Mouse (Mus musculus) embryo, embryonic 11 days (tissue): ENCODE data around the gene Haus3.

Source experiments
- DNase-seq: peaks from one replicate; pipeline ENCODE4 v3.0.0-alpha.2; 2015

Haus3 gene

DNA sequence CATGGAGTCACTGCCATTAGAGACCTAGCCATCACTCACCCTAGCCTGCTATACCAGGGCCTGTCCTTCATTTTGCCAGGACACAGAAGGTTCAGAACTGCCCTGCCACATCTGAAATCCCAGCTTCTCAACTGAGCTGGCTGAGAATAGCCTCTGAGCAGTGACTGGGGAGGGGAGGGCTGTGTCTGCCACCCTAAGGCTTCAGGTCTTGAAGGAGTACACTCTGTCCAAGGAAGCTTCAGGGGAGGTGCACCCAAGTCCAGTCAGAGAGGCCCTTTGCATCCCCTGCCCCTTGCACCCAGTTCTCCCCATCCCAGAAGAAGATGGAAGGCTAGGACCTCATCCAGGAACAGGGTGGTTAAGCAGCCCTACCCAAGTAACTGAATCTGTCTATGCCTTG, 16.5 kb upstream of the Haus3 start:
- DNase-seq: no peak

DNA sequence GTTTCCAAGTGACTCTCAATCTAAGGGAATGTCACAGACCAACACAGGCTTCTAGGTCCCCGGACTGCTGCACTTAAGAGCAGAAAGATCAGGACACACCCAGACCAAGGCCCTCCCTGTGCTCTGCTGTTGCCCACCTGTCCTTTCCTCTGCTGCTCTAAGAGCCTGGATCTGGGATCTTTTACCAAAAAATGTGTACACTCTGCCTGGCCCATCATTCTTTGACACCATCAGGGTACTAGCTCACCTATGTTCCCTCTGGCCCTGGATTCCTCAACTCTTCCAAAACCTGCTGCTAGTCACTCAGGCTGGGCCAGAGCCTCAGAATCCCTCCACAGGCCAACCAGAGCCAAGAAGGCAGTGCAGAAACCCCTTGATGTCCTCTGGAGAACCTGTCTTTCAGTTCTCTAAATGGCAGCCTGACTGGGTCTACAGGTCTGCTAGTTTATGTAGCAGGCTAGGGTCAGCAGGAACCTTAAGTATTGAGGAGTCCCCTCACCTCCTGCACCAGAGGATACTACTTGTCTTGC, 15.8 kb upstream of the Haus3 start:
- no peak for DNase-seq

DNA sequence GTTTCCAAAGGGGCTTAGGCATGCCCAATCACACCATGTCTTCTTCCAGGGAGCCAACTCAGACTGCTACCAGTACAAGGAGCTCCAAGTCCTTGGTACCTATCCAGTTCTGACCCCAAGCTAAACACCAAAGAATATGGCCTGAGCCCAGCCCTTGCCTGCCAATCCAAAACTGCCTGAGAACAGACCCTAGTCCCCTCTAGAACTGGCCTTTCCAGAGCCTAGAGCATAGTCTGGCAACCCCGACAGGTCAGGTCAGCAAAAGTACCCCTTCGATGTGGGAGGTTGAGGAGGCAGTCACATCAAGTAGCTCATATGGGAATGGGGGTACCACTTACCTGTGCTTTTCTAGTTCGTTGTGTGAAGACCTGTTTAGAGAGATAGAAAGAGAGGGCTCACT, 14.6 kb upstream of the Haus3 start:
- DNase-seq: no peak

DNA sequence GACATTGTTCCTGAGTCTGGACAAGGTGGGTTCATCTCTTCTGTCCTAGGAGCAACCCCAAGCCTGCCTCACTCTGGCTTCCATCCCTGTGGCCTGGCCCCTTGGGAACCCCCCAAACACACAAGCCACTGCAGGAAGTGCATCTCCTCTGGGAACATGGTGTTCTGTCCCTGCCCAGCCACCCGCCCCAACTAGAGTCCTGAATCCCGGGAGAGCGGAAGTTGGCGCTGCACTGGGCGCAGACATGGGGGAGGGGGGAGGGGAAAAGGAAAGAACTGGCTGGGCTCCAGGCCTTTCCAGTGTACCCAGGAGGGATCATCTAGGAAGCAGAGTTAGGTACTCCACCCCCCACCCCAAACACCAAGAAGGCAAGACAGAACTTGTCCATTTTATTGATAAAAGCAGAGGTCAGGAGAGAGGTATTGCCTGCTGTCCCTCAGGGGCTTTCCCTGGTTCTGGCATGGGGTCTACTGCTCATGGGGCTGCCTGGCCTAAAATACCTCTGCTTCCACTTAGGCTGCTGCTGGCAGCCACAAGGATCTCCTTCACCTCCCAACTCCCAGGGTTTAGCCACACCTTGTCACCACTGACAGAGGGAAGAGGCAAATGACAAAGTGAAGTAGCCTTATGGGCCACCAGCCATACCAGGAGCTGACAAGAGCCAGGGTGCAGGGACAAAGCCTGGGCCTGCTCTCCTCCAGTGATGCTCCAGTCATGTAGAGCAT, 14.0 kb upstream of the Haus3 start:
- DNase-seq: no peak

DNA sequence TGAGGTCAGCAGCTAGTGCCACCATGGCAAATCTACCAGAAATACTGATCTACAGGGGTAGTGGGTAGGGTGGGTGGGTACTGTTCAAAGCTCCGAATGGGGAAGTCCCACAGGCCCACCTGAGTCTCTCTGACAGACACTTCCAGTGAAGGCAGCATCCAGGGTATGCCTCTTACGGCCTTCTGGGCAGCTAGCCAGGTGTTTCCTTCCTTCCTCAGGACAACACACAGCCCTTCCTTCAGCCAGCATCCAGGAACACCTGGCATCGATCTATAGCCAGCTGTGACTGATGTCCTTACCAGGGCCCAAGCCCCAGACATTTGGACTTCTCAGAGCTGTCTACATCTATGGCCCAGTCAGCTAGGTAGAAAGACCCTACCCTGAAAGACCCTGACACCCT, 13.2 kb upstream of the Haus3 start:
- DNase-seq: no peak

DNA sequence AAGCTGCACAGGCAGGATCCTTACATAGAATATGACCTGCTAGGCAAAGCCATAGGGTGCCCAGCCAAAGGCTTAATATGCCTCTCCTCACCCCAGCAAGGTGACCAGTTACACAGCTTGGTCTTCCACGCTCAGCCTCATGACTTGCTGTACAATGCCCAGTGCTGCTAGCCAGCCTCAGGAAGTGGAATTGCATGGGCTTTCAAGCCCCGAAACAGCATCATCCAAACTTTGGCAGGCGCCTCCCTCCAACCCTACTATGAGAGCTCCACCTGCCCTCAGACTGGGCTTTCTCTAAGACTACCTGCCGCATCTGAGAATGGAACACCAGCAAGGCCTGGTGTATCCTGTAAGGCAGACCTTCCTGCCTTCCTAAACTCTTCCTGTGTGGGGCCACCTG, 8.5 kb upstream of the Haus3 start:
- no peak for DNase-seq

DNA sequence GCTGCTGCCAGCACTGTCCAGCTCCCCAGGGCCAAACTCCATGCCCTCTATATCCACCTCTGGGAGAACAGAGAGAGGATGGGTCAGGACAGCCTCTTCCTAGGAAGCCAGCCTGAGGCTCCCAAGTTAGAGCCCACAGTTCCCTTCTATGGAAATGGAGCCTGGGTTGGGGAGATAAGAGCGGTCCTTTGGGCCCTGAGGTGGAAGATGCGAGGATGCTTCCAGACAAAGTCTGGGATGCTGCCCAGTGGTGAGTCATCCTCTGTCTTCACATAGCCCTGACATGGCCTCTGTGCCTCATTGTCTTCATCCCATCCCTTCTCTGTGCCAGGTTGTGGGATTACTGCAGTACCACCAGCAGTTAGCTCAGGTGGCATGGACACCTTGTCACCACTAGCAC, 7.8 kb upstream of the Haus3 start:
- no peak for DNase-seq

DNA sequence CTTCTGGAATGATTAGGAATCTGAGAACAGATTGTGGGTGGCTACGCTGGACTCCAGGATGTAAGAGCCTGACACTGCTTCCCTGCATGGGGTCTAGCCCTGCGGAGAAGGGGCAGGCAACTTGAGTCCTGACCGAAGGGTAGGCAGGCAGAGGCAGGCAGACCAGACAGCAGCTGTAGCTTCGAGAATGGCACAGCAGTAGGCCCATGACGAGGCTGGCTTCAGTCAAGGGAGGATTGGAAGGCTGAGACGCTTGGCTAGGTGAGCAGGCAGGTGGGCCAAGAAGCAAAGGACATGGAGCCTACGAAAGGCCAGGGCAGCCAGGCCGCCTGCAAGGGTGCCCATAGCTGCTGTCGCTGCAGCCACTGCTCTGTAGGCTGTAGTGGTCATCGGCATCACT, 7.4 kb upstream of the Haus3 start:
- DNase-seq: no peak

DNA sequence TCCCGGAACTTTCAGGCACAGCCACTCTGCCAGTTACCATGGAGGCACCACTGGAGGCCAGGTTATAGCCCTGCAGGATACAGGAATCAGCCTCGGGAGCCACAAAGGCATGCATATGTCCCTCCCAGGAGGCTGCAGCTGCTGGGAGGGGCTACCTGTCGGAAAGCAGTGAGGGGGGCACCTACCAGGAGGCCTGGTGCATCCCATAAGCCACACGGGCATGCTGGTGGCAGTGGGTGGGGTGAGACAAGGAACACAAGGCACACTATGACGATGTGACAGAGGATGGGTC, 6.0 kb upstream of the Haus3 start:
- DNase-seq: no peak

DNA sequence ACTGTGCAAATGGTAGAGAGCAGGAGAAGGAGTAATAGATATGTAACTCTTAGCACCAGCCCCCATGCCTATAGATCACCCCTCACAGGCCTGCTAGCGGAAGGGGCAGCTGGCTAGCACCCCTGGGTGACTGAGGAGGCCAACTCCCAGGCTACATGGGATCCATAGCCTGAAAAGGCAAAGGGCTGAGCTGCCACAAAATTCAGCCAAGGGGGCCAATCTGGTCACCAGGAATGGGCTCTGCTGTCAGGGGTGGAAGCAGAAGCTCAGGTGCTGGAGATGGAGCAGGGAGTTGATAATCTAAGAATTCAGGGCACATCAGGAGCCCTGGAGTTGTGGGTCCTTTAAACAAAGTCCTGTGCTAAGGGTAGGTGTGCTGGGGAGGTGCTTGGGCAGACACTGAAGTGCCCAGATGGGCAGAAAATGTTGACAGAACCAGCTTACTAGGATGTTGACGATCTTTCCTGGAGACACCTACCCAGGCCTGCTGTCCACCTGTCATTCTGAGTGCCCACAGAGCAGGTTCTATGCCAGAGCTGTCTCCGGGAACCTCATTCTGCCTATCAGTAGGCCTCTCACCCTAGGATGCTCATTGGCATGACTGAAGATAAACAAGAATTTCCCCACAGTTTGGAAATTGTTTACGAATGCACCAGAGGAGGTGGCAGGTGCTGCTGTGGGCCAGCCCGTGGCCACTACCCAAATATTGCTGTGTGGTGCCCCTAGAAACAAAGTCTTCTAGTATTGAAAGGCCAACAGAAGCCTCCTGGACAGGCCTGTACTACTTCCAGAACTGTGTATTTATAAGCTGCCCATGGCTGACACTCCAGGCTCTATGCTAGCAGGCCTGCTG, 5.4 kb upstream of the Haus3 start:
- no peak for DNase-seq

DNA sequence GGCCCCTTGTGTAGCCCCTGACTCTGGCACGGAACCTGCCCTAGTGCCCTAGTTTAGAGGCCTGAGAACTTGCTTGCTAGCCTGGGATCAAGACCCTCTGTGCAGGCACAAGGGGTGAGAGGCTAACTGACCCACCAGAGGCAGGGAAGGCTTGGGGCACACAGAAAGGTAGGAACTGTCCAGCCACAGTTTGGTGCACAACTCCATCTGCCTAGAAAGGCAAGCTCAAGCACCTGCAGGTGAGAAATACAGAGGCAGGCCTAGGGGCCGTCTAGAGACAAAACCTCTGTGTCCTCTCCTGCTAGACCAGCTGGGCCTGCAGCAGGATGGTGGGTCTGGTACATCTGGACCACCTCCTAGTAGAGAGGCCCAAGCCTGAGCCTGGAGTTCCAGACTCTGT, 4.7 kb upstream of the Haus3 start:
- DNase-seq: no peak

DNA sequence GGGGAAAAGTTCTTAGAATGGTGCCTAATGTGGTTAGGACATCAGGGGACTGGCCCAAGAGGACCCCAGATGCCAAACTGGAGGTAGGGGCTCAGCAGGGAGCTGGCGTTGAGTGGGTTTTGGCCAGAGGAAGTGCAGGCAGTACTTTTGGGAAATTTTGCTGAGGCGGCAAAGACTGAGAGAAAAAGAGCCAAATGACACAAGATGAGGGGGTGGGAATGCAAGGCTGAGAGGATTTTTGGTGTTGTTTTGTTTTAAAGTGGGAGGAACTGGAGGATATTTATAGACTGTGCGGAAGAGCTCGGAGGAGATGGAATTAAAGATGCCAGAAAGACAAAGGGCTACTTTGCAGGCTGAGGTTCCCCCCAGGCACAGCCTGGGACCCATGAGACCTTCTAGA, 1.4 kb upstream of the Haus3 start:
- no peak for DNase-seq

DNA sequence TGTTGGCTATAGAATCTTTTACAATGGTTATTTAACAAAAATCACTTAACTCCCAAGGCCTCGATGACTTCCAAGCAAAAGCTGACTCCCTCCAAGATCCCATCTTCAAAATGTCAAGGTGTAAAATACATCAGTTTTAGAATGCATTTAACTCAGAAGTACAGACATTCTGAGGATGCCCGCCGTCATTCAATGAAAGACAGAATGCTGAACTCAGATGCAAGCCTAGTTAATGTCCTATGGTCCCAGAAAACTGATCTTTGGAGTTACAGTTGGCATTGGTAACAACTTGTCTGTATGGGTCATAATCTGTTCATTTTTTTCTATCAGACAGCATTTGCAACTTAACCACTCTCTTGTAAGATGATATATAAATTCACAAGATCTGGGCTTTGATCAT, 627 bp upstream of the Haus3 start:
- DNase-seq: no peak

DNA sequence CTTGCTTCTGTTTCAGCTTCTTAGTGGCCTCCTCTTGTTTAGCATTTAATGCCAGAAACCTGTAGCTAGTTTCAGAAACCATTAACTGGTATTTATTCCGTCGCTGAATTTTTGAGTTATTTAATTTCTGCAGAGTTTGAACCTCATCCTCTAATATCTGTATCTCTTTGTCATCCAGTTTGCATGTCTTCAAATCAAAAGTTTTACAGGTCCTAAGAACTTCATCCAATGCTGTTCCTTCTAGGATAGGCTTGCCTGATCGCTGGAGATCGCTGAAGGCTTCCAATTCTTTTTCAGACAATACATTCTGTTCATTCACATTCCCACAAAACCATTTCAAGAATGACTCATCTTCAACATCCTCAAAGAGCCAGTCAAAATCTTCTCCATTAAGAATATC, 1.5 kb downstream of the Haus3 start:
- no peak for DNase-seq

DNA sequence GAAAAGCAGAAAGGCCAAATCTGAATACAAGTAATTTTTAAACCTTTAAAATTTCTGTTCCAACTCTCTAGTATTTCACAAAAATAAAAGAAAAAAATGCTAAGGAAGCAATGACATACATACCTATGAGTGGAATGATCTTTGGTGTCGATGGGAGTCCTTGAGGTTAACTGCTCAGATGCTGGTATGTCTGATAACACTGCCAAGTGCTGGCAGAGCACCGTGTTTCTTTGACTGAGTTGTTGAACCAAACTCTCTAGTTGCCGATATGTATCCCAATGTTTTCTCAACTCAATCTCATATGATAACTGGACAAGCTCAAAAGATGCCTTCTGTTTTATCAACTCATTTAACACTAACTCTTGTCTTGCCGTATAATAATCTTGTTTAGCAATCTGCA, 3.5 kb downstream of the Haus3 start:
- no peak for DNase-seq

DNA sequence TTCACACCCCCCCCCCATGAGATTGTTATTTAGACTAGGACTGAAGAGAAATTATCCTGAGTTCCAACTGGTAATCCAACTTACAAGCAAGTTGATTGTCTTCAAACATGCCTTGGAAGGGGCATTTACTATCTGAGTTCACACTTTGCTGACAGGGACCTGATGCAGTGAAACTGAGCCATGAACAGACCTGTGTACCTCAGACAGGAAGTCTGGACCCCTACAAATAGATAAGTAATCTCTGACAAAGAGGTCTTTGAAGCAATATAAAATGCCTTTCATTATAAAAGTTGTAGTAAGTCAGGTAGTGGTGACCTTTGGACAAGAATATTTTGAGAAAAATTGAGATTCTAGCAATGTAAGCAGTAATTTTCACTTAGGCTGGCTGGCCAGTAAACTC, 20.9 kb downstream of the Haus3 start:
- DNase-seq: no peak

DNA sequence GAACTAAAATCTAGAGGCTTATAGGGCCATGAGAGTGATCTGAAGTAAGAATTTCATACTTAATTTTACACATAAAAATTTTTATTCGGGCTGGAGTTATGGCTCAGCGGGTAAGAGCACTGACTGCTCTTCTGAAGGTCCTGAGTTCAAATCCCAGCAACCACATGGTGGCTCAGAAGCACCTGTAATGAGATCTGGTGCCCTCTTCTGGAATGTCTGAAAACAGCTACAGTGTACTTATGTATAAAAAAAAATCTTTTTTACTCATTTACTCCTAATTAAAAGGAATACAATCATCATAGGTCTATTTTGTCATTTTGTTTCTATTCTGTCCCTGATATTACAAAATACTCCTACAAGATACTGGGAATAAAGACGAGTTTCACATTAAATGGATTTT, 21.8 kb downstream of the Haus3 start:
- DNase-seq: no peak

DNA sequence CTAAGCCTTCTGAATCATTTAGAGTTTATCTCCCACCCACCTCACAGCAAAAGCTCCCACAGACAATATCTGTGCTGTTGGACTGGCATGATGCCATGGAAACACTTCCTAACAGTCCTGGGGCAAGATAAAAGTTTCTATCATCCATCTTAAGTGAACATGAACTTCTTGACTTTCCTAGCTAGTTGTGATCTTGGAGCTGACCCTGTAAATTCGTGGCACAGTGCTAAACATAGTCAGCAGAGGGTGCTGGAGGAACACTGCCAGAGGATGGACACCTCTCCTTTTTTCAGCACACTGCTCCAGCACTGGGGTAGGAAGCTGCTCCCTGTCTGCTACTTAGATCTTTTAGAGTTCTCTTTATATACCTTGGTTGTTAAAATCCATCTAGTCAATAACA, 29.6 kb downstream of the Haus3 start:
- DNase-seq: peak; percentile 26

DNA sequence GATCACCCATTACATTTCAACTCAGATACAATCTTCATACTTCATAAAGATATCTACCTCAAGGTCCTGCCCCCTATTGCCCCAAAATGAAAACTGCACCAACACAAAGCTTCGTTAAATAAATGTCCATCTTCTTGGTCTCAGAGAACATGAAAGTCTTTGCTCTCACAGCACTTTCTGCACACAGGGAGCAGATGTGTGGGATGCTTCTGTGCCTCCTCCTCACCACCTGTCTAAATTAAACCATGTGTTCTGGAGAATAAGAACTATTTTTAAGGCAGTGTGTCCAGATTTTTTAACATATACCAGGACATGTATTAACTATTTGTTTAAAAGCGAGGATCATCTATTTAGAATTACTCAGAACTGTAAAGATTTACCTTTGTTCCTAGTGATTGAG, 36.6 kb downstream of the Haus3 start:
- DNase-seq: no peak

DNA sequence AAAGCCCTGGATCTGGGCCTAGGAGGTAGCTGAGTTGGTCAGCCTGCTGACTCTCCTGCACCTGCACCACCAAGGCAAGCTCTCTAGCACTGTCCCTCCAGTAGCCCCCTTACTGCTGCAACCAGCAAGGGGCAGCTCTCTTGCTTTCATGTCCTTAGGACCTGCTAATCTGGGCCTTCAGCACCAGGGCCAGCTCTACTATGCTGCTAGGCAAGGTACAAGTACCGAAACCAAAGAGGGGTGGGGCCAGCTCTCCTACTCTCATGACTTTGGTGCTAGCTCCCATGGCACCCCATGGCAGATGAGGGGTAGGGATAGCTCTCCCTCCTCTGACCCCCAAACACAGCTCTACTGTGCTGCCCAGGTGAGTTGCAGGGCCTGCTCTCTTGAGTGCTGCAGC, 45.2 kb downstream of the Haus3 start:
- peak; percentile 19 for DNase-seq

DNA sequence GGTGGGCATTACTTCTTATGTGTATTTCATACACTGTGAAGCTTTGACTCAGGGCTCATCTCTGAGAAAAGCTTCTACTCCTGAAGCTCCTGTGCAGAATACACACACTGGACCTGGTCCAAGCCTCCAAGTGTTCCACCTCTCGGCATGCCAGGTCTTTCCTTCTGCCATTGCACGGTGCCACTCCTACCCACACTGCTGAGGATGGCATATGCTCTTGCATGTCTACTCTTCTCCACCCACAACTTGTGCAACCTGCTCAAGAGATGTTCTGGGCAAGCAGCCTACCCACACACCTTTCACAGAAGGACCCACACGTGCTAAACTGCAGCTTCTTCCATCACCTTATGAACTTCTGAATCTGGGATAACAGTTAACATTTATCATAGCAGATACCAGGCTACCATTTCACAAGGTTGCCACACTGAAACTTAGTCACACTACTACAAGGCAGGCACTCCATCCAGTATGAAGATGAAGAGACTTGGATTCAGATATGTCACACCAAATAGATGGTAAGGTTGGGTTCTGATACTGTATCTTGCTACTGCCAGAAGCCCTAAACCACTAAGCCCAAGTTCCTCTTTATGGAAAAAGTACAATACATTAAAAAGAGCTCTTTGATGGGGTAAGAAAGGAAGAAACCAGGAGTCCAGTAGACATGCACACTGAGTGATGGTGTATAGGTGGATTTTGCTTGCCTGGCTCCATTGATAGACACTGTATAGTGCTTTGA, 50.0 kb downstream of the Haus3 start:
- DNase-seq: no peak

DNA sequence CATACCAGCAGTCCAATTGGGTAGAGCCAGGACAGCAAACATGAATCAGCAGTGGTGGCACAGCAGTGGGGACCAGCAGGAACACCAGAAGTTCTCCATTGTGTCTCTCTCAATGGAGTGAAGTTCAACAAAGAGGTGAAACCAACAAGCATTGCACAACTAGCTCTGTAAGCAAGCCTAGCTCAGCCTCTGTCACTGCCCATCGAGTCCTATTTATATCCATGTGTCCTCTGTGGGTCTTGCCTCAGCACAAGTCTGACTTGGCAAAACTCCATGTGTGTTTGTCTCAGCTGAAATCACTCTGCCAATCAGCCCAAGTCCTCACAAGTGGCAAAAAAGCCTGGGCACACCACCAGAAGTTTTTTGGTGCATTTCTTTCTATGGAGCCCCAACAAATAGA, 63.6 kb downstream of the Haus3 start:
- DNase-seq: no peak
